Mouse (Mus musculus) embryo, embryonic 10 days (tissue): Measurements from ENCODE around the gene Aifm3.
A peak's percentile ranks its signal among the peaks of the same experiment; 100 is the strongest.

ENCODE experiments used
- DNase-seq: peaks from one replicate; pipeline ENCODE4 v3.0.0-alpha.2; 2015; ENCODE audit warnings: low spot score

Aifm3 gene

DNA sequence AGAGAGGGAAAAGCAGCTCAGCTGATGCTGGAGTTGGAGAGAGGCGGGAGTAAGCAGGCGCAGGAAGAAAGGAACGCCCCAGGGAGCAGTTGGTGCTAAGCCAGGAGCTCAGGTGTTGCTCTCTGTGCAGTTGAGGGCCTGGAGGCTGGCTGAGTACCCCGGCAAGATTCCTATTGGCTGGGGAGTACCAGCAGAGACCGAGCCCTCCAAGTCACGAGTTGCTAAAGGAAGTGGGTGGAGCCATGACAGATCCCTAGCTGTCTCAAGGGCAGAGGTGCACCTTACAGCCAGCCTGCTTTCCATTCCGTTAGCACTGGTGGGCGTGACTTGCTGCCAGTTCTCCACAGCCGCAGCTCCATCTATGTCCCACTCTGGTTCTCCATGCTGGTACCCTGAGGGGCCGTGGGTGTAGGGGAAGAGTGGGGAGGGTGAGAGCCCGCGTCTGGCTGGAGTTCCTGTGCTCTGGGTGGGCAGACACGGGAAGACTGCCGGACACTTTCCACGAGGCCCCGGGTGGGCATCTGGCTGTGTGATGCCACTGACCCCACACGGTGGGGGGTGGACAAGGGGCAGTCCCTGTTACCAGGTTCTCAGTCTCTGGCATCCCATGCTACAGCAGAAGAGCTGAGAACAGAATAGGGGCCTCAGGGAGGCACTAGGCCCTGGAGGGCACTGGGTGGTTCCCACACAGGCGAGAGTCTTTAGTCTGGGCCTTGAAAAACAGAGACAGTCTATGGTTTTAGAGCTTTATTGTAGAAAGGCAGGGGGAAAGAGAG is 64.7 kb downstream of the Aifm3 start:
- peak; percentile 84 for DNase-seq

DNA sequence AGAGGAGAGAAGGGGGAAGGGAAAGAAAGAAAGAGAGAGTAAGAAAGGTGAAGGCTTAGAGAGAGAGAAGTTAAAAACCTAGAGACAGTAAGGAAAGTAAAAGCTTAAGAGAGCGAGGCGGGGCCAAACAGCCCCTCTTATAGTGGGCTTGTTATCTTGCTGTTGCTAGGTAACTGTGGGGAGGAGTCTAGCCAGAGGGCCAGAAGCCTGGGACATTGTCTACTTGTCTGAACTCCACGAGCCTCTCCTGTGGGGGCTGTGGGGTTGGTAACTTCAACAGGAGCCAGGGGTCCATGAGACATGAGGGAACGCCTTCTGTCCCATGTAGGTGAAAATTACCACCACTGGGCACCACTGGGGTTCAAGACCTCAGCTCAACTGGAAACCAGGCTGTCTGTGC is 65.3 kb downstream of the Aifm3 start:
- DNase-seq, result peak; percentile 39

DNA sequence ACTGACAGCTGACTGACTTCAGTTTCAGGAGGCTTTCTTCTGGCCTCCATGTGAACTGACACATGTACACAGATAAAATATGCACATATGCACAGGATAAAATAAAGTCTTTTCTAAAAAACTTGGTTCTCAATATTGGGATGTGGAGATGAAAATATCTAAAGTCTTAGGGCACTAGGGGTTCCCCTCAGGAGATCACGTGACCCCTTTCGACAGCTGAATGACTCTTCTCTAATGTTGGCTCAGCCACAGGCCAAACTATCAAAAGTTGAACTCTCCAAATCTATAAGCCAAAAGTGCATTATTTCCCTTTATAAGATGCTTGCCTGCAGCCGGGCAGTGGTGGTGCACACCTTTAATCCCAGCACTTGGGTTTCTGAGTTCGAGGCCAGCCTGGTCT is 66.8 kb downstream of the Aifm3 start:
- no peak for DNase-seq

DNA sequence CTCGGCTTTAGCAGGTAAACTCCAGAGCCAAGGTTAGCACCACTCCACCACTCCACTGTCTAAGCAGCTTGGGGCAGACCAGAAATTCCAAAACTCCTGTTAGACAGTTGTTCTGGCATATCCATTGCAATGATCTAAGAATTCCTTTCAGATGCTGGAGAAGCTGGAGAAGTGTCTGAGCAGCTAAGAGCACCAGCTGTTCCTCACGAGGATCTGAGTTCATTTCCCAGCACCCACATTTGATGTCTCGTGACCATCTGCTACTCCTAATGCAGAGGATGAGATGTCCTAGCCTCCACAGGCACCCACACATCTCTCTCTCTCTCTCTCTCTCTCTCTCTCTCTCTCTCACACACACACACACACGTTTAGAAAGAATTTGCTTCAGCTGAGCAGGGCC is 67.5 kb downstream of the Aifm3 start:
- no peak for DNase-seq
